Mouse (Mus musculus): Measurements from ENCODE around the gene Fgfr2. TPM values are rescaled to one million over a fixed set of nuclear protein-coding genes. Genes with fewer than 3 reads are reported as not detected.

Gene Fgfr2
- polyA plus RNA-seq, 1 experiment: 14.7 TPM

DNA sequence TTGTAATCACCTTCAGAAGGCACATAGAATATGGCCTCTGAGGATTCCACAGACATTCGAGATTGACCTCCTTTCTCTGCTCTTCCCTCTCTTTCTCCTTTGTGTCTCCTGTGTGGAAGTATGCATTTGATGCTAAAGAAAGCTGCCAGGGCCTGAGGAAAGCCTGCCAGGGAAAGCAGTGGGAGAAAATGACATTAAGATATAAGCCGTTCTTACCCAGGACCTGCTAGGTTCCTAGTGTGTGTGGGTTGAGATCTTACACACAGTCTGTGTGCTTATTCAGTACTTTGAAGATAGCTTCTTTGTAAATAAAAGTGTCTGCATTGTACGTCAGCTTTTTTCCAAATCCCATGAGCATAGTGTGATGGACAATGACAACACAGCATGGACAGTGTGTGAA, 2227.1 kb downstream of the Fgfr2 start:
- TF ChIP-seq POLR2A (IDR thresholded peaks at IDR 0.05; ENCODE audit: low read depth, low read length) (no peak), CTCF (IDR thresholded peaks at IDR 0.05; ENCODE audit: extremely low read depth, insufficient read length, insufficient replicate concordance, low read depth, low read length) (no peak)
- Histone ChIP-seq H3K4me3 (ENCODE audit: low read depth, low read length) (no peak overlapping the region), H3K27me3 (ENCODE audit: control insufficient read depth, insufficient read depth, low read length) (no peaks in the 10 kb centered on the region), H3K27ac (ENCODE audit: insufficient read depth, low read depth, low read length) (no peak overlapping the region), H3K36me3 (ENCODE audit: control insufficient read depth, insufficient read depth, low read length) (peaks cover 38% of the 10 kb centered on the region), H3K4me1 (ENCODE audit: control insufficient read depth, insufficient read depth, insufficient read length, low read length) (peaks cover 3% of the 10 kb centered on the region; the same call in 1 of the 2 replicates)
- 92% methylated on average over 3 of the region's 3 CpGs for WGBS

DNA sequence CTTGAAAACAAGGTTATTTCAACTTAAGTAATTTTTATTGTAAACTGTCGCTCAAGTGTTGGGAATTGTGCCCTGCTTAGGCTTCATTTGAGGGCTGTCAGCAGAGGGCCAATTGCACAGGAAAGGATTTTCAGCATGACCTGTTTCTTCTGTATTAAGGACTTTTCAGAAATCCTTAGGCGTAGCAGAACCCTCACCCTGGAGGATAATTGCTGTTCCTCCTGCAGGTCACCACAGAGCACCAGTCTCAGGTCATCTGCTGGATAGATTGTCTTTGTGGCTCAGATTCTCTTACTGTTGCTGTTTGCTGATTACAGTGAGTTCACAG, 2227.6 kb downstream of the Fgfr2 start:
- Histone ChIP-seq H3K4me1 (ENCODE audit: control insufficient read depth, insufficient read depth, insufficient read length, low read length) (peaks cover under 1% of the 10 kb centered on the region; the same call in 1 of the 2 replicates), H3K27ac (ENCODE audit: insufficient read depth, low read depth, low read length) (no peak overlapping the region), H3K36me3 (ENCODE audit: control insufficient read depth, insufficient read depth, low read length) (peaks cover 34% of the 10 kb centered on the region), H3K4me3 (ENCODE audit: low read depth, low read length) (no peak overlapping the region), H3K27me3 (ENCODE audit: control insufficient read depth, insufficient read depth, low read length) (no peaks in the 10 kb centered on the region)
- WGBS: 99% methylated on average over 2 of the region's 2 CpGs
- no peak for TF ChIP-seq POLR2A (IDR thresholded peaks at IDR 0.05; ENCODE audit: low read depth, low read length)
- no peak for TF ChIP-seq CTCF (IDR thresholded peaks at IDR 0.05; ENCODE audit: extremely low read depth, insufficient read length, insufficient replicate concordance, low read depth, low read length)

GRCm38 (mm10) chr7:130894931-130895617, 2228.1 kb downstream of the Fgfr2 start:
- TF ChIP-seq POLR2A (IDR thresholded peaks at IDR 0.05; ENCODE audit: low read depth, low read length) (no peak), CTCF (IDR thresholded peaks at IDR 0.05; ENCODE audit: extremely low read depth, insufficient read length, insufficient replicate concordance, low read depth, low read length) (no peak)
- Histone ChIP-seq H3K27ac (ENCODE audit: insufficient read depth, low read depth, low read length) (no peak overlapping the region), H3K4me1 (ENCODE audit: control insufficient read depth, insufficient read depth, insufficient read length, low read length) (no peaks in the 10 kb centered on the region), H3K36me3 (ENCODE audit: control insufficient read depth, insufficient read depth, low read length) (peaks cover 36% of the 10 kb centered on the region), H3K4me3 (ENCODE audit: low read depth, low read length) (no peak overlapping the region), H3K27me3 (ENCODE audit: control insufficient read depth, insufficient read depth, low read length) (no peaks in the 10 kb centered on the region)
- WGBS: 90% methylated on average over 9 of the region's 9 CpGs

- Histone ChIP-seq H3K36me3 (ENCODE audit: control insufficient read depth, insufficient read depth, low read length) (peaks cover 37% of the 10 kb centered on the region), H3K4me3 (ENCODE audit: low read depth, low read length) (no peak overlapping the region), H3K27ac (ENCODE audit: insufficient read depth, low read depth, low read length) (0 out of 2 replicates have a peak overlapping the region, but pooled peaks have one; percentile 7), H3K4me1 (ENCODE audit: control insufficient read depth, insufficient read depth, insufficient read length, low read length) (no peaks in the 10 kb centered on the region), H3K27me3 (ENCODE audit: control insufficient read depth, insufficient read depth, low read length) (no peaks in the 10 kb centered on the region)
- TF ChIP-seq CTCF (IDR thresholded peaks at IDR 0.05; ENCODE audit: extremely low read depth, insufficient read length, insufficient replicate concordance, low read depth, low read length) (no peak), POLR2A (IDR thresholded peaks at IDR 0.05; ENCODE audit: low read depth, low read length) (no peak)
- 80% methylated on average over 6 of the region's 6 CpGs for WGBS
These were observed 2230.2 kb downstream of the Fgfr2 start for GRCm38 (mm10) chr7:130892973-130893372.

GRCm38 (mm10) chr7:130890871-130891270, 2232.3 kb downstream of the Fgfr2 start:
- no peak overlapping the region for H3K27ac ChIP-seq (ENCODE audit: insufficient read depth, low read depth, low read length)
- peaks cover 34% of the 10 kb centered on the region for H3K36me3 ChIP-seq (ENCODE audit: control insufficient read depth, insufficient read depth, low read length)
- WGBS: 39% methylated on average over 2 of the region's 2 CpGs

GRCm38 (mm10) chr7:130887946-130888345, 2235.2 kb downstream of the Fgfr2 start:
- H3K27ac ChIP-seq (ENCODE audit: insufficient read depth, low read depth, low read length): no peak overlapping the region

More at GRCm38 (mm10) chr7:130890871-130891270, 2232.3 kb downstream of the Fgfr2 start:
- no peak overlapping the region for H3K4me3 ChIP-seq (ENCODE audit: low read depth, low read length)
- no peak for TF ChIP-seq POLR2A (IDR thresholded peaks at IDR 0.05; ENCODE audit: low read depth, low read length)
- no peak for TF ChIP-seq CTCF (IDR thresholded peaks at IDR 0.05; ENCODE audit: extremely low read depth, insufficient read length, insufficient replicate concordance, low read depth, low read length)
- no peaks in the 10 kb centered on the region for H3K27me3 ChIP-seq (ENCODE audit: control insufficient read depth, insufficient read depth, low read length)
- peaks cover 2% of the 10 kb centered on the region; the same call in 1 of the 2 replicates for H3K4me1 ChIP-seq (ENCODE audit: control insufficient read depth, insufficient read depth, insufficient read length, low read length)

GRCm38 (mm10) chr7:130886246-130886645, 2236.9 kb downstream of the Fgfr2 start:
- TF ChIP-seq POLR2A (IDR thresholded peaks at IDR 0.05; ENCODE audit: low read depth, low read length): no peak
- TF ChIP-seq CTCF (IDR thresholded peaks at IDR 0.05; ENCODE audit: extremely low read depth, insufficient read length, insufficient replicate concordance, low read depth, low read length): no peak
- H3K27ac ChIP-seq (ENCODE audit: insufficient read depth, low read depth, low read length): no peak overlapping the region
- no peak overlapping the region for H3K4me3 ChIP-seq (ENCODE audit: low read depth, low read length)
- 56% methylated on average over 3 of the region's 3 CpGs for WGBS
- H3K4me1 ChIP-seq (ENCODE audit: control insufficient read depth, insufficient read depth, insufficient read length, low read length): peaks cover 2% of the 10 kb centered on the region; the same call in 1 of the 2 replicates
- H3K27me3 ChIP-seq (ENCODE audit: control insufficient read depth, insufficient read depth, low read length): no peaks in the 10 kb centered on the region
- peaks cover 33% of the 10 kb centered on the region for H3K36me3 ChIP-seq (ENCODE audit: control insufficient read depth, insufficient read depth, low read length)

More at GRCm38 (mm10) chr7:130887946-130888345, 2235.2 kb downstream of the Fgfr2 start:
- 81% methylated on average over 3 of the region's 3 CpGs for WGBS
- Histone ChIP-seq H3K4me3 (ENCODE audit: low read depth, low read length) (no peak overlapping the region), H3K27me3 (ENCODE audit: control insufficient read depth, insufficient read depth, low read length) (no peaks in the 10 kb centered on the region), H3K4me1 (ENCODE audit: control insufficient read depth, insufficient read depth, insufficient read length, low read length) (peaks cover 2% of the 10 kb centered on the region; the same call in 1 of the 2 replicates), H3K36me3 (ENCODE audit: control insufficient read depth, insufficient read depth, low read length) (peaks cover 37% of the 10 kb centered on the region)
- TF ChIP-seq CTCF (IDR thresholded peaks at IDR 0.05; ENCODE audit: extremely low read depth, insufficient read length, insufficient replicate concordance, low read depth, low read length) (no peak), POLR2A (IDR thresholded peaks at IDR 0.05; ENCODE audit: low read depth, low read length) (no peak)

Measured in small intestine, adult 2 months (tissue).